Mouse (Mus musculus) stomach, embryonic 15.5 days (tissue): Measurements from ENCODE around the gene 1600002K03Rik. TPM values are rescaled to one million over a fixed set of nuclear protein-coding genes. Genes with fewer than 3 reads are reported as not detected.

Experiments used
- ATAC-seq: fragments of 200-750 bp; cut with Nextera tagmentation; 2 replicates; pipeline ENCODE4 v1.8.0; 2017; ENCODE audit warnings: low read depth, moderate number of reproducible peaks, moderate TSS enrichment; ENCODE audit not compliant: insufficient read depth, low FRiP score
- H3K27ac ChIP-seq: fragments of 300-500 bp; sonication (generic); 2 replicates; pipeline ENCODE4 v1.5.1; 2015; ENCODE audit warnings: mild to moderate bottlenecking, inconsistent platforms
- H3K27me3 ChIP-seq: fragments of 300-500 bp; sonication (generic); replicated peaks from 2 replicates; pipeline ENCODE4 v1.6.1; 2015; ENCODE audit warnings: inconsistent platforms
- H3K36me3 ChIP-seq: fragments of 300-500 bp; sonication (generic); 2 replicates; pipeline ENCODE4 v1.6.1; 2015; ENCODE audit warnings: inconsistent platforms
- H3K4me1 ChIP-seq: fragments of 300-500 bp; sonication (generic); 2 replicates; pipeline ENCODE4 v1.6.1; 2015; ENCODE audit warnings: inconsistent platforms
- H3K4me2 ChIP-seq: fragments of 300-500 bp; sonication (generic); 2 replicates; pipeline ENCODE4 v1.6.1; 2015; ENCODE audit warnings: mild to moderate bottlenecking, inconsistent platforms
- H3K4me3 ChIP-seq: fragments of 300-500 bp; sonication (generic); replicated peaks from 2 replicates; pipeline ENCODE4 v1.5.1; 2015; ENCODE audit warnings: inconsistent platforms
- H3K9ac ChIP-seq: fragments of 300-500 bp; sonication (generic); 2 replicates; pipeline ENCODE4 v1.6.1; 2015; ENCODE audit warnings: inconsistent platforms
- H3K9me3 ChIP-seq: fragments of 300-500 bp; sonication (generic); 2 replicates; pipeline ENCODE4 v1.6.1; 2016; ENCODE audit warnings: inconsistent platforms
- WGBS: fragments of 180-500 bp; shearing (Covaris S2); methylation state at CpG from one replicate; pipeline ENCODE4 v1.1.7; 2015; 5-methylcytosine and 5-hydroxymethylcytosine counted together
- polyA plus RNA-seq: library from polyadenylated mRNA; unstranded; fragments of >200 nt; fragmentation: Nextera tagmentation; extraction: Ambion mirVana; gene quantifications from 2 replicates; pipeline ENCODE4 v1.2.1, GENCODE M21; 2015

1600002K03Rik gene
- polyA plus RNA-seq, 1 experiment from 2014 or later: 17.5 TPM

DNA sequence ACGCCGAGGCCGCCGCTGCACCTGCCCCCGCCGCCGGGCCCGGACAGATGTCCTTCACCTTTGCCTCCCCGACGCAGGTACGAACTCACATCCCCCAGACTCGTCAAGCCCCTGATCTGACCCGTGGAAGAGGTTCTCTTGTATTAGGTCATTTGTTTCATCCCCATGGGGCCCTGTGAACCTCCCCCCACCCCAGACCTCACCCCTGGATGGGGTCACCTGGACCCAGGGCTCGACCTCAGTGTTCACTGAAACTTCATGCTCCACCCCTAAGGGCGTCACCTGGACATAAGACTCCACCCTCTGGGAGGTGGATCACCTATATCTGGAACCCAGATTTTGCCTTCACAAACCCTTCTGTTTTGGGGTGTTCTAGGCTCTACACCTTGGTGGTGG lies 30.2 kb upstream of the 1600002K03Rik start:
- Histone ChIP-seq H3K27me3 (0 out of 2 replicates have a peak, but pooled peaks cover 8% of the 10 kb centered on the region), H3K27ac (peak overlapping the region; percentile 89), H3K4me2 (peak overlapping the region; percentile 78), H3K9me3 (no peaks in the 10 kb centered on the region), H3K36me3 (peaks cover 9% of the 10 kb centered on the region), H3K9ac (peak overlapping the region; percentile 83), H3K4me1 (peaks cover 57% of the 10 kb centered on the region), H3K4me3 (peak overlapping the region; percentile 69)
- ATAC-seq: peak; percentile 4; the same call in 1 of the 2 replicates
- 0% methylated on average over 15 of the region's 15 CpGs for WGBS

DNA sequence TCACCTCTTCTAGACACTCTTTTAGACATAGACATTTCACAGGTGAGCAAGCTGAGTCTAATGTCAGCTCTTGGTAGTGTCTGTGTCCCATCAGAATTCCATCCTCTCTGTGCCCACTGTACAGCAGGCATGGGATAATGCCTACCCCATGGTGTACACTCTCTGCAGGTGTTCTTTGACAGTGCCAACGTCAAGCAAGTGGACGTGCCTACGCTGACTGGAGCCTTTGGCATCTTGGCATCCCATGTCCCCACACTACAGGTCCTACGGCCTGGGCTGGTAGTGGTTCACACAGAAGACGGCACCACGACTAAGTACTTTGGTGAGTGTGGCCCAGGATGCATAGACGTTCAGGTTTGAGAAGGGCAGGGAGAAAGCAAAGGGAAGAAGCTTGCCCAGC lies 29.1 kb upstream of the 1600002K03Rik start:
- peak overlapping the region; percentile 69; the same call in 1 of the 2 replicates for H3K4me3 ChIP-seq
- ATAC-seq: no peak
- no peaks in the 10 kb centered on the region for H3K9me3 ChIP-seq
- no peak overlapping the region; the same call in 1 of the 2 replicates for H3K9ac ChIP-seq
- H3K36me3 ChIP-seq: peaks cover 9% of the 10 kb centered on the region
- H3K4me2 ChIP-seq: no peak overlapping the region
- H3K27me3 ChIP-seq: 0 out of 2 replicates have a peak, but pooled peaks cover under 1% of the 10 kb centered on the region
- H3K27ac ChIP-seq: no peak overlapping the region
- WGBS: 94% methylated on average over 7 of the region's 7 CpGs
- peaks cover 50% of the 10 kb centered on the region for H3K4me1 ChIP-seq

DNA sequence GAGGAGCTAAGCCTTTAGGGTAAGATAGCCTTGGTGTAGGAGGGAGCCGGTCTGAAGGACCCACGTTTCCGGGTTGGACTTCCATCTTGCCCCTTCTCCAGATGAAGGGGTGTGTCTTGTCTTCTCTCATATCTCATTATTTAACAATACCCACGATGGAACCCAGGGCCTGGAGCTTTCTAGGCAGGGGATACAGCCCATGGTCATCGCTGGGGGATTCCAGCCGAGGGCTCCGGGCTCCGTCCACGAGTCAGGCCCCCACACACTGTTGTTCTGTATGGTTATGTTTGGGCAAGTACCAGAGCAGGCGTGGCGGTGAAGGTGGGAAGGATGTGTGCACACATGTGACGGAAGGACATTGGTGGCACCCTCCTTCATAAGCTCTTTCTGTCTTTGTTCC lies 28.6 kb upstream of the 1600002K03Rik start:
- H3K9me3 ChIP-seq: no peaks in the 10 kb centered on the region
- H3K9ac ChIP-seq: no peak overlapping the region
- 89% methylated on average over 12 of the region's 12 CpGs for WGBS
- no peak overlapping the region for H3K27ac ChIP-seq
- no peak for ATAC-seq
- H3K27me3 ChIP-seq: no peaks in the 10 kb centered on the region
- H3K4me1 ChIP-seq: peaks cover 48% of the 10 kb centered on the region
- H3K4me2 ChIP-seq: no peak overlapping the region
- H3K36me3 ChIP-seq: peaks cover 9% of the 10 kb centered on the region
- no peak overlapping the region for H3K4me3 ChIP-seq

DNA sequence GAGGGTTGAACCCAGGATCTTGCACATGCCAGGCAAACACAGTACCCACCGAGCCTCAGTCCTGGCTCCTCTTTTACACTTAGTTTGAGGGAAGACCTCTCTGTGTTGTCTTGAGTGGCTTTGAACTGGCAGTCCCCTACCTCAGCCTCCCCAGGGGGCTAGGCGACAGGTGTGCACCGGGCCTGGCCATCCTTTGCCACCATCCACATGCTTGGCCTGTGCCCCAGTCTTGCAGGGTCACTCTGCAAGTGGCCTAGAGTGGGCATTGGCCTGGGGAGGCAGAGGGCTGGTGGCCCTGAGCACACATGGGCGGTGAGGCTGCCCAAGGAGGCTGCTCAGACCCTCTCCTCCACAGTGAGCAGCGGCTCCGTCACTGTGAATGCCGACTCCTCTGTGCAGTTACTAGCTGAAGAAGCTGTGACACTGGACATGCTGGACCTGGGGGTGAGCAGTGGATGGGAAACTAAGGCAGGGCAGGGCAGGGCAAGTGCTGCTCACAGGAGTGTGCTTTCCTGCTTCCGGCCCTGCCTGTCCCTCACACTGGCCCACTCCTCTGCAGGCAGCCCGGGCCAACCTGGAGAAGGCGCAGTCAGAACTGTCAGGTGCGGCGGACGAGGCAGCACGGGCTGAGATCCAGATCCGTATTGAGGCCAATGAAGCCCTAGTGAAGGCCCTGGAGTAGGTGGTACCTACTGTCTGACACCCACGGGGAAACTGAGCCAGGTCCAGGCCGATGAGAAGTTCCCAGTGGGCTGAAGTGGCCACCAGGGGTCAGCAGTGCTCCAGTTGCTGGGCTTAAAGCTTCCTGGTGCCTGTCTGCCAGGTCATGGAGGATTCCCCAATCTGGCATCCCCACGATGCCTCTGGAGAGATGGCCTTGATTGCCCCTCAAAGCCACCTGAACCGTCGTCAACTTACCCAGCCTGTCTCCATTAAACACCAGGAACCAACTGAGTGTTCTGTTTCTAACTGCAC lies 27.6 kb upstream of the 1600002K03Rik start:
- WGBS: 69% methylated on average over 20 of the region's 20 CpGs
- Histone ChIP-seq H3K4me1 (peaks cover 43% of the 10 kb centered on the region), H3K27ac (peak overlapping the region; percentile 63; the same call in 1 of the 2 replicates), H3K4me2 (no peak overlapping the region; the same call in 1 of the 2 replicates), H3K36me3 (peaks cover 9% of the 10 kb centered on the region), H3K4me3 (no peak overlapping the region), H3K27me3 (no peaks in the 10 kb centered on the region), H3K9ac (no peak overlapping the region), H3K9me3 (no peaks in the 10 kb centered on the region)
- ATAC-seq: no peak

DNA sequence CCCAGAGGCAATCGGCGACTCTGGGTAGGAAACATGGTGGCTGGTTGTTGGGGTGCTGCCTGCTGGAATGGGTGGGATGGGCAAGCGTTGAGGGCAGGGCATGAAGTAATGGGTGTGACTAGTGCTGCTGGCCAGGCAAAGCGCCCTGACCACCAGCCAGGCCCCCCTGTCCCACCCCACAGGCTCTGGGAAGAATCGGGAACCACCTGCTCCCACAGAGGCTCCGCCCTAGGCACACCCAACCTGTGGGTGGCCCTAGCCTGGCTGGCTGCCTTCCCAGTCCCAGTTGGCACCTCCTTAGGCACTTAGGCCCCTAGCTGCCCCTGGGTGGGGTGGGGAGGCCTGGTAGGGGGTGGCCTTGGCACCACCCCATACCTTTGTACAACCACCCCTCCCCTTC lies 26.8 kb upstream of the 1600002K03Rik start:
- no peak for ATAC-seq
- 75% methylated on average over 6 of the region's 6 CpGs for WGBS
- peaks cover 39% of the 10 kb centered on the region for H3K4me1 ChIP-seq
- H3K9me3 ChIP-seq: no peaks in the 10 kb centered on the region
- no peak overlapping the region for H3K9ac ChIP-seq
- H3K36me3 ChIP-seq: peaks cover 9% of the 10 kb centered on the region
- peak overlapping the region; percentile 100; the same call in 1 of the 2 replicates for H3K27ac ChIP-seq
- no peak overlapping the region; the same call in 1 of the 2 replicates for H3K4me2 ChIP-seq
- no peak overlapping the region for H3K4me3 ChIP-seq
- no peaks in the 10 kb centered on the region for H3K27me3 ChIP-seq

DNA sequence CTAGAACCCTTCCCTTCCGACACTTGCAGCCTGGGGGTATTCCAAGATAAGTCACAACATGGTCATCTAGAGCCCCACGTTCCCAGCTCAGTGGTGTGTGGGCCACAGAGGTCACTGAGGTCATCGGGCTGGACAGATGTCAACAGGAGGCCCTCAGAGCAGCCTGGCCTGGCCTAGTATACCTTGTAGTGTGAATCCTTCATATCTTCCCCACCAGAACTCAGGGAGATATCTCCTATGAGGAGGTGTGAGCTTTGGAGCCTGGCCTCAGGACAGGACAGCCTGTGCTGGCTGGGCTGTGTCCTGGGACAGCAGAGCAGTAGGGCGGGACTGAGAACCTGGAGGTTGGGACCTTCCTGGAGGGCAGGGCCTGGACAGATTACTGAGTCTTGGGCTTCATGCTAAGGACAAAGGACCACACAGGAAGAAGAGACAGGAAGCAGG lies 26.2 kb upstream of the 1600002K03Rik start:
- Histone ChIP-seq H3K36me3 (peaks cover 9% of the 10 kb centered on the region), H3K9ac (no peak overlapping the region), H3K27me3 (no peaks in the 10 kb centered on the region), H3K9me3 (no peaks in the 10 kb centered on the region), H3K27ac (peak overlapping the region; percentile 100), H3K4me2 (peak overlapping the region; percentile 5; the same call in 1 of the 2 replicates), H3K4me3 (no peak overlapping the region), H3K4me1 (peaks cover 39% of the 10 kb centered on the region)
- ATAC-seq: no peak
- 65% methylated on average over 4 of the region's 4 CpGs for WGBS

DNA sequence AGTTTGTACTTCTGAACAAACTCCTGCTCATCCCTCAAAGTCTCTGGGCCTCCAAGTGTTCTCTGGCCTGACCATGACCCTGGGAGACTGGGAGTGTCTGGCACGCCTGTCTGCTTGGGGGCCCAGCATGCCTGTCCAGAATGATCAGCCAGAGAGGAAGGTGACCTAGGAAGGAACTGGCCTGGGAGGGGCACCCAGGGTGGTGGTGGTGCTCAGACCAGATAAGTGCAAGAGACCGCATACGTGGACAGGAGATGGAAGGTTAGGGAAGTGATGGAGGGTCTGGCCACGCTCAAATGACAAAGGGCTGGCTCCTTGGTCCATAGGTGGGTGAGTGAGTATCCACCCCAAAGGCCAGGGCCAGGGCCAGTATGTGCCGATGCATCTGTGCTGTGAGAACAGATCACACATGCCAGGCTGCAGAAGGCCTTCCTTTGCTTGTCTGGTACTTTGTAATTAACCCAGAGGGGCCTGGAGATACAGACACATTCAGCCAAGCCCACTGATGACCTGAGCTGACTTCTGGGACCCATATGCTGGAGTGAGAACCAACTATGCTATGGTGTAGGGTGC lies 25.5 kb upstream of the 1600002K03Rik start:
- 0 out of 2 replicates have a peak overlapping the region, but pooled peaks have one; percentile 71 for H3K9ac ChIP-seq
- H3K9me3 ChIP-seq: no peaks in the 10 kb centered on the region
- H3K27me3 ChIP-seq: no peaks in the 10 kb centered on the region
- 67% methylated on average over 5 of the region's 5 CpGs for WGBS
- ATAC-seq: no peak
- peak overlapping the region; percentile 100 for H3K27ac ChIP-seq
- H3K4me2 ChIP-seq: peak overlapping the region; percentile 65
- peaks cover 9% of the 10 kb centered on the region for H3K36me3 ChIP-seq
- H3K4me3 ChIP-seq: peak overlapping the region; percentile 79; the same call in 1 of the 2 replicates
- peaks cover 44% of the 10 kb centered on the region for H3K4me1 ChIP-seq

DNA sequence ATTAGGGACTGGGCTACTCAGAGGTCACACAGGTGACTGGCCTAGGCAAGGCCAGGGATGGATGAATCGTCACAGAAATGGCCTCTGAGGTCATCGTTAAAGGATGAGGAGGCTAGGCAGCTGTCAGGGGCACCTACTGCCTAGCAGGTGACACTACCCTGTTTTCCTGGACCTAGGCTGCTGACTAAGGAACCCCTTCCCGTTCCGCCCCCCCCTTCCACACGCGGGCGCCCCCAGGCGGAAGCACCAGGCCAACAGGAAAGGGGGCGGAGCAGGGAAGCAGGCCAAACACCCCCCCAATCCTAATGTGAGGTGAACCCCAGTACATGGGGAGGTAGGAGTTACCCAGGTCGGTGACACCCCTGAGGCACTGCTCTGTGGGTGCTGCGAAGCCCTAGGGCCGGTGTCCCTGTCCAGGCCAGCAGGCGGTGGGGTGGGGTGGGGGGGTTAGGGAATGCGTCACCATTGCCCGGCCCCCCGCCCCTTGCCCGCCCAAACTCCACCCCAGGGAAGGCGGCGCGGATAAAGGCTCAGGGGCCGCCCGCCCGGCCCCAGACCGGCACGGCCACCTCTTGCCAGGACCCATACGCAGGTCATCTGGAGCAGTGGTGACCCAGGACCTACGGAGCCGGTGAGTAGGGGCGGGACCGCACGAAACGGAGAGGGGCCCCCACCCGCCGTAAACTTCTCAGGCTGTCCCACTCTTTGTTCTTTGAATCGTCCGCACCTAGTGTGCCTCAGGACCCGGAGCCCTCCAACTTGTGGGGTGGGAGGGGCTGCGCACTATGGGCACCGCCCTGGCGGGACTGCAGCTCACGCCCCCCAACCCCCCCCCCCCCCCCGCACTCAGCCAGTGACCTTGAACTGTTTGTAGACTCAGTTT lies 24.8 kb upstream of the 1600002K03Rik start, which contains the start of gene Midn:
Gene Midn, plus strand, starts transcription at position 554 of the 883 bp plus-strand sequence.
- H3K36me3 ChIP-seq: peaks cover 9% of the 10 kb centered on the region
- under 1% methylated on average over 37 of the region's 42 CpGs for WGBS

DNA sequence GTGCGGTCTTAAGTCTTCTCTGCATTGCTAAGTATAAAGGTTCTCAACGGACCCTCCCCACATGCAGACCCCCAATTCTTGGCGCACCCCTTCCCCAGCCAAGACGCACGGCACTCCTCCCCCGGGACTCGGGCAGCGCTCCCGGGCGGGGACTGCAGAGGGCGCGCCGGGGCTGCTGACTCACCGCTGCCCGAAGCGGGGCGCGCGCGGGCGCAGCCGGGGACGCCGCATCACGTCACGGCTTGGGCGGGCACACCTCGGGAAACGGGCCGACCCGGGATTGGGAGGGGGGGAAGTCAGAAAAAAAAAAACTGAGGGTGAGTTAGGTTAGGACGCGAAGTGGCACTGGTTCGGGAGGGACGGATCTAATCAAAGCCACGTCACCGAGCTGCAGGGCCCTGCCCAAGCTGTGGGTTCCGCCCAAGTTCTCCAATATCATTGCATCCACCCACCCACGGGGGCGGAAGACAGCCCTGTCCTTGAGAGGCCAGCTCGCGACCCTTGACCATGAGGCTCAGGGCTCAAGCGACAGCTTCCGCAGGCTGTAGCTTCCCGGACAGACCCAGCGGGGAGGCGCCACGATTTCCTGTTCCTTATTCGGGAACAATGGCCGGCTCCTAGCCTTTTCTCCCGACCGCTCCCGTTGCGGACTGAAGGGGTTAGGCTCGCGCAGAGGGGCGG lies 24.0 kb upstream of the 1600002K03Rik start:
- Histone ChIP-seq H3K27ac (peak overlapping the region; percentile 100), H3K4me2 (peak overlapping the region; percentile 65), H3K9ac (peak overlapping the region; percentile 71), H3K36me3 (peaks cover 17% of the 10 kb centered on the region), H3K4me1 (peaks cover 50% of the 10 kb centered on the region), H3K27me3 (no peaks in the 10 kb centered on the region), H3K9me3 (no peaks in the 10 kb centered on the region), H3K4me3 (peak overlapping the region; percentile 79)
- ATAC-seq: peak; percentile 36
- 0% methylated on average over 57 of the region's 57 CpGs for WGBS

More for the DNA sequence above, 24.8 kb upstream of the 1600002K03Rik start, which contains the start of gene Midn:
- Histone ChIP-seq H3K4me1 (peaks cover 48% of the 10 kb centered on the region), H3K9ac (peak within 1 kb of the TSS; percentile 71), H3K9me3 (no peaks in the 10 kb centered on the region), H3K4me3 (peak within 1 kb of the TSS; percentile 79), H3K27me3 (no peaks in the 10 kb centered on the region), H3K4me2 (peak within 1 kb of the TSS; percentile 65), H3K27ac (peak within 1 kb of the TSS; percentile 100)
- ATAC-seq: peak; percentile 44

DNA sequence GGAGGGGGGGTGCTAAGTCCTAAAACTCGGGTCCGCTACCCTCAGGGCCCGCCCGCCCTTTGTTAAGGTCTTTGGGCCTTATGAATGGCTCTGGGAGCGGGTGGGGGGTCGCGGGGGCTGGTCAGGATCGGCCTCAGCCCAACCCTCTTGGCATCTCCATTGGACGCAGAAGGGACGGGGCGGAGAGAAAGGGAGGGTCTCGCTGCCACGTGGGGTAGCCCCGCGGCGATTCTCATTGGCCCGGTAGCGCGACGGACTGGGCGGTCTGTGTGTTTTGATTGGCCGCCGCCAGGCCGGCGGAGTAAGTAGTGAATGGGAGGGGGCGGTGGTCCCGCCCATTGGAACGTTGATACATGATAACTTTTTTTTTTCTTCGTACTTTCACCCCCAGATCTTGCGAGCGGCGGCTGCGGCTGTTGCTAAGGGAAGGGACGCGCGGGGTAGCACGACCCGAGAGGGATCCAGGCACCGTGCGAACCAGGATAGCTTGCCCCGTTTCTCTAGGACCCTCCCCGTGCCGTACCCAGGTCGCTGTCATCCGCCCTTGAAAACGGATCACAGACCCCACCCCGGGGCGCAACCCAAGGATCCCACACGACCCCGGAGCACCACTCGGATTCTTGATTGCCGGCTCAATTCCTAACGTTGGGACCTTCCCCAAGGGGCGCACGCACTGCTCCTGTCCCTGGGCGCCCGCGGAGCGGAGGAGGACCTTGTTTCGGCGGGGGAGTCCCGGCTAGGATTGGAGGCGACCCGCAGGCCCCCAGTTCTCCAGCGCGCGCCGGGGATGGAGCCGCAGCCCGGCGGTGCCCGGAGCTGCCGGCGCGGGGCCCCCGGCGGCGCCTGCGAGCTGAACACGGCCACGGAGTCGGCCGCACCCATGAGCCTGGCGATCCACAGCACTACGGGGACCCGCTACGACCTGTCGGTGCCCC lies 23.2 kb upstream of the 1600002K03Rik start:
- Histone ChIP-seq H3K9ac (peak overlapping the region; percentile 94), H3K27ac (peak overlapping the region; percentile 100), H3K36me3 (peaks cover 17% of the 10 kb centered on the region), H3K4me1 (peaks cover 53% of the 10 kb centered on the region), H3K9me3 (no peaks in the 10 kb centered on the region), H3K4me2 (peak overlapping the region; percentile 84), H3K4me3 (peak overlapping the region; percentile 79), H3K27me3 (no peaks in the 10 kb centered on the region)
- WGBS: under 1% methylated on average over 88 of the region's 88 CpGs
- peak; percentile 81 for ATAC-seq
